13 mouse cellular contexts compared by ENCODE assay signal in genomic region chr4:71866948-71867347, GRCm38 (mm10).
"Had no signal": no experiment of that assay in that cellular context is flagged by ENCODE, and none has a peak within 500 bp of the region (broad histone marks: within the 10 kb centered on the region; RNA-seq: fewer than 3 reads in every experiment).

No protein-coding gene starts in this region.

- H3K27ac ChIP-seq: kidney, postnatal 0 days; layer of hippocampus, adult 2 months; limb, embryonic 13.5 days; liver, embryonic 14.5 days; midbrain, embryonic 13.5 days; neural tube, embryonic 12.5 days had no signal

- H3K4me3 ChIP-seq: layer of hippocampus, adult 2 months; limb, embryonic 13.5 days; midbrain, embryonic 13.5 days; neural tube, embryonic 12.5 days had no signal

- DNase-seq: kidney, postnatal 4 days; left cerebral cortex, postnatal 4 days; lung, adult 2 months; lung, postnatal 36 days; spleen, adult 18-20 months; thymus, adult 18-20 months; thymus, postnatal 14 days had no signal
